Mouse (Mus musculus) megakaryocyte, embryonic 14.5 days (primary cell): Measurements from ENCODE around the gene Afap1.

Experiments
- FLI1 ChIP-seq: IDR thresholded peaks from 2 replicates; pipeline ENCODE4 v1.6.1; 2012; ENCODE audit warnings: low read length, inconsistent platforms, mixed read lengths
- GATA1 ChIP-seq: IDR thresholded peaks from 3 replicates; pipeline ENCODE4 v1.6.1; 2012; ENCODE audit warnings: mixed read lengths, low read length, inconsistent platforms, borderline replicate concordance

- TF ChIP-seq GATA1 (no peak), FLI1 (no peak)
Measured at GRCm38 (mm10) chr5:35888959-35889358, 4.2 kb upstream of the Afap1 start.
